Mouse (Mus musculus): Measurements from ENCODE around the gene Erc2.

DNA sequence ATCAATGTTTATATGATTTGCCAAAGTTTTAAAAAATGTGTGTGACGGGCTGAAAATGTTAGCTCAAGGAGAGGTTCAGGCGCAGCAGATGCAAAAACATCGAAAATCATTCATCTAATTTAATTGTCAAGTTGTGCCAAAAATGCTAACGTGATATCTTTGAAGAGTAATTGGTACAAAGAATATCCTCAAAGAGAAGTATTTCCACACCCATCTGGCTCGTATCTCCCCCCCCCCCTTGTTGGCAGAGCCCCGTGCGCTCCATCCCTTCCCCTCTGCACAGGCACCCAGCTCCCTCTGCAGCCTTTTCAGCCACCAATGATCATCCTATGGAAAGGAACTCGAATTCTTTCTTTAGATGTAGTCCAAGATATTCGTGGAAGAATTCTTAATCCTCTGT is 797.0 kb downstream of the Erc2 start:
- TF ChIP-seq CTCF (conservative IDR thresholded peaks at IDR 0.05 in 1 of 2, IDR thresholded peaks at IDR 0.05 in 1 of 2; ENCODE audit: low read depth in 2 of 2, low read length in 2 of 2) (no peak), POLR2A (IDR thresholded peaks at IDR 0.05; ENCODE audit: low read depth, low read length) (no peak), SIN3A (IDR thresholded peaks at IDR 0.05; ENCODE audit: low read length) (no peak), EP300 (IDR thresholded peaks at IDR 0.05; ENCODE audit: low read length) (no peak)

Data from CH12.LX (cell line).